Mouse (Mus musculus) spleen, adult 2 months (tissue): ENCODE results near the gene Haghl.

ENCODE experiments used
- CTCF ChIP-seq: fragments of 200-500 bp; IDR thresholded peaks from 2 replicates; pipeline ENCODE4 v1.5.1; 2011; ENCODE audit warnings: mild to moderate bottlenecking, inconsistent platforms; ENCODE audit not compliant: insufficient read depth, insufficient read length, insufficient replicate concordance; ENCODE audit errors: extremely low read depth
- POLR2A ChIP-seq: fragments of 200-500 bp; IDR thresholded peaks from 2 replicates; pipeline ENCODE4 v1.6.1; 2011; ENCODE audit warnings: low read depth, low read length, inconsistent platforms

DNA sequence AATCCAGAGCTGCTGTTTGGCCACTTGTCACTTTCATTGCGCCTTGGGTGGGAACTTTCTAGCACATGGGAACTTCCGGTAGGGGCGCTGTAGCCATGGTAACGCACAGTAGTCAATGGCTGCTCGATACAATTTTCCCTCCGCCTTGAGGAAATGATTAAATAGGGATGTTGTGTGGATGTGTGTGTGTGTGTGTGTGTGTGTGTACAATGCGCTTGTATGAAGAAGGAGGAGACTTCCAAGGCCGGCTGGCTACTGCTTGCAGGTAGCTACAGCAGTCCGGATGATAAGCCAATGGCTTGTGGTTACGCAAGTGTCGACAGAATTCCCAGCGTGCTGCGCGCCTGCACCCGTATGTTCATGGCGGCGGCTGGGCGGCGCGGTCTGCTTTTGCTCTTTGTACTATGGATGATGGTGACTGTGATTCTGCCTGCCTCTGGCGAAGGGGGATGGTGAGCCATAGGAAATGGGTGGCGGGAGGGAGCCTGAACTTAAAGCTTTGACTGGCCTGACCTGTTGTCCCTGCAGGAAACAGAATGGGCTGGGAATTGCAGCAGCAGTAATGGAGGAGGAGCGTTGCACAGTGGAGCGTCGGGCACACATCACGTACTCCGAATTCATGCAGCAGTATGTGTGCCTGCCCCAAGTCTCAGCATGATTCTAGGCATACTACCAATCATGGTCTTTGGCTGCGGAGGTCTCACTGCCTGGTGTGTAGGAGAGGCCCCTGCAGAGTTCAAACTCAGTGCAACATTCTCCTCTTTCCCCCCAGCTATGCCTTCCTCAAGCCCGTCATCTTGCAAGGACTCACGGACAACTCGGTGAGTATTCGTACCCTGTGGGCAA, 43.5 kb upstream of the Haghl start, which contains the start of gene Jmjd8:
- TF ChIP-seq POLR2A (peak; percentile 56; the same call in 1 of the 2 replicates), CTCF (peak; percentile 23; the same call in 1 of the 2 replicates)
